ENCODE assay signal across 17 mouse cellular contexts in the genomic region with DNA sequence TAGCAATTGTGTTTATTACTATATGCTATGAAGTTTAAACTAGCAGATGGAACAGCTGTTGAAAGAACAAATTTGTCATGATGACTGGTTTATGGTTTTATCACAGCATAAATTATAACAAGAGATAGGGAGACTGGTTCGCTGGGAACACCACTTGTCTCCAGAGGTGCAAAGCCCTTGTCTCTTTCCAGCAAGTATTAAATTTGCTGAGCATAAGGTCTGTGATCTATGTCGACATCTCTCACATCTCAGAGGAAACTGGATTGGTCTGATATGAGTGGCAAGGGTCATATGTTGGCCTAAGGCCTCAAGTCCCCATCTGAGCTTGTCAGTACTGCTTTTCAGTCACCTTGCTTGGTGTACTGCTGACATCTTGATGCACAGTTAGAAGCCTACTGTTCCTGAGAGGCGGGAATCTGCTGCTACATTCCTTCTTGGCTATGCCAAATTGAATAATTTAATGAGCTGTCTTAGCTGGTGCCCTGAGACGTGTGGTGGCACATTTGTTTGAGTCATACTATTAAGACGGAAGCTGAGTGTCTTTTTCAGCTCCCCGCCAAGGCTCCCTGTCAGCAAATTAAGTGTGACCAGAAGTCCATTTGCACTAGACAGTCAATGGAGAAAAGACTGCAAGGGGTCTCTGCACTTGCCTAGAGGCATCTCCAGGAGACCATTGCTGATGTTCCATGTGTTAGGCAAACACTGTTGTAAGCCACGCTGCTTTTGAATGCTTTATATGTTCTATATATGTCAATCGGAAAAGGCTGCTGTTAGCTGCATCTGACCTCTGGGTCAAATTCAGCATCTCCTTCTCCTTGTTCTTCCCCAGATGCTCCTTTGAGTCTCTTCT.
DNase-seq lines count a peak whose midpoint lies in the region; ATAC-seq and TF ChIP-seq lines count a peak whose summit lies in the region.
"Had no signal": no experiment of that assay in that cellular context is flagged by ENCODE, and none has a peak within 500 bp of the region (broad histone marks: within the 10 kb centered on the region; RNA-seq: fewer than 3 reads in every experiment).

No protein-coding gene starts in this region.

- no peak for TF ChIP-seq EP300 in lung, postnatal 0 days (IDR thresholded peaks at IDR 0.05)

- no peak overlapping the region for H3K4me3 ChIP-seq in cerebellum, adult 2 months (replicated peaks; ENCODE audit: insufficient read depth, low read depth, low read length)
- H3K4me3 ChIP-seq in lung, embryonic 14.5 days (ENCODE audit: low read depth, low read length), result no peak overlapping the region
- no peak overlapping the region for H3K4me3 ChIP-seq in lung, postnatal 0 days (ENCODE audit: low read depth, low read length)
- H3K4me3 ChIP-seq in hindbrain, embryonic 11.5 days (ENCODE audit: low read depth, low read length), result no peak overlapping the region
- H3K4me3 ChIP-seq in midbrain, embryonic 13.5 days (replicated peaks), result no peak overlapping the region
- H3K4me3 ChIP-seq: embryonic facial prominence, embryonic 15.5 days; heart, embryonic 15.5 days; limb, embryonic 12.5 days; liver, embryonic 15.5 days had no signal

- TF ChIP-seq CTCF in cerebellum, adult 2 months (IDR thresholded peaks at IDR 0.05; ENCODE audit: borderline replicate concordance, insufficient read depth, low read depth, low read length), result no peak
- no peak for TF ChIP-seq CTCF in lung, embryonic 14.5 days (IDR thresholded peaks at IDR 0.05; ENCODE audit: low read depth)
- no peak for TF ChIP-seq CTCF in lung, postnatal 0 days (IDR thresholded peaks at IDR 0.05)

- no peak overlapping the region for H3K4me2 ChIP-seq in lung, embryonic 14.5 days
- H3K4me2 ChIP-seq in lung, postnatal 0 days (replicated peaks; ENCODE audit: low read depth, low read length), result no peak overlapping the region
- no peak overlapping the region for H3K4me2 ChIP-seq in hindbrain, embryonic 11.5 days (replicated peaks; ENCODE audit: low read depth, low read length)
- H3K4me2 ChIP-seq in midbrain, embryonic 13.5 days (replicated peaks), result no peak overlapping the region
- H3K4me2 ChIP-seq: embryonic facial prominence, embryonic 15.5 days; heart, embryonic 15.5 days; limb, embryonic 12.5 days; liver, embryonic 15.5 days had no signal

- no peaks in the 10 kb centered on the region for H3K4me1 ChIP-seq in cerebellum, adult 2 months (ENCODE audit: control insufficient read depth, insufficient read depth, low read length)
- no peaks in the 10 kb centered on the region for H3K4me1 ChIP-seq in lung, embryonic 14.5 days (ENCODE audit: insufficient read depth)
- no peaks in the 10 kb centered on the region for H3K4me1 ChIP-seq in lung, postnatal 0 days (ENCODE audit: insufficient read depth, low read depth, low read length)
- H3K4me1 ChIP-seq in hindbrain, embryonic 11.5 days (replicated peaks; ENCODE audit: control insufficient read depth, insufficient read depth, low read length), result no peaks in the 10 kb centered on the region
- 0 out of 2 replicates have a peak, but pooled peaks cover 3% of the 10 kb centered on the region for H3K4me1 ChIP-seq in midbrain, embryonic 13.5 days (replicated peaks)
- H3K4me1 ChIP-seq: heart, embryonic 15.5 days; limb, embryonic 12.5 days; liver, embryonic 15.5 days had no signal

- H3K27ac ChIP-seq in cerebellum, adult 2 months (ENCODE audit: insufficient read depth, low read length), result no peak overlapping the region
- H3K27ac ChIP-seq in lung, embryonic 14.5 days (ENCODE audit: low read depth), result no peak overlapping the region
- H3K27ac ChIP-seq in lung, postnatal 0 days (ENCODE audit: low read length), result no peak overlapping the region
- H3K27ac ChIP-seq in hindbrain, embryonic 11.5 days (ENCODE audit: low read depth, low read length), result no peak overlapping the region
- H3K27ac ChIP-seq in midbrain, embryonic 13.5 days, result no peak overlapping the region
- H3K27ac ChIP-seq: embryonic facial prominence, embryonic 15.5 days; heart, embryonic 15.5 days; limb, embryonic 12.5 days; liver, embryonic 15.5 days had no signal

- H3K9me3 ChIP-seq in lung, embryonic 14.5 days (ENCODE audit: low read depth, low read length), result no peaks in the 10 kb centered on the region
- no peaks in the 10 kb centered on the region for H3K9me3 ChIP-seq in lung, postnatal 0 days (ENCODE audit: low read length)
- no peaks in the 10 kb centered on the region for H3K9me3 ChIP-seq in hindbrain, embryonic 11.5 days (ENCODE audit: control insufficient read depth, low read length)
- no peaks in the 10 kb centered on the region for H3K9me3 ChIP-seq in midbrain, embryonic 13.5 days
- H3K9me3 ChIP-seq: embryonic facial prominence, embryonic 15.5 days; heart, embryonic 15.5 days; limb, embryonic 12.5 days; liver, embryonic 15.5 days had no signal

- no peak for TF ChIP-seq POLR2A in cerebellum, adult 2 months (IDR thresholded peaks at IDR 0.05; ENCODE audit: borderline replicate concordance, insufficient read depth, low read length)

- DNase-seq in cerebellum, adult 9-11 months, result peak; percentile 1
- DNase-seq in cerebellum, adult 2 months, result no peak
- peak; percentile 41 for DNase-seq in lung, embryonic 14.5 days
- DNase-seq in lung, postnatal 0 days (ENCODE audit: low spot score), result no peak
- peak; percentile 8 for DNase-seq in hindbrain, embryonic 11.5 days (ENCODE audit: low spot score)
- no peak for DNase-seq in thymus, postnatal 0 days (ENCODE audit: low spot score)
- no peak for DNase-seq in kidney, adult 11 months
- DNase-seq: cerebellum, postnatal 36 days; kidney, adult 18-20 months; kidney, postnatal 36 days; layer of hippocampus, postnatal 36 days; thymus, postnatal 36 days had no signal

- no peaks in the 10 kb centered on the region for H3K27me3 ChIP-seq in cerebellum, adult 2 months (ENCODE audit: control insufficient read depth, insufficient read depth, low read length)
- no peaks in the 10 kb centered on the region for H3K27me3 ChIP-seq in lung, embryonic 14.5 days (ENCODE audit: insufficient read depth, low read length)
- no peaks in the 10 kb centered on the region for H3K27me3 ChIP-seq in lung, postnatal 0 days (replicated peaks; ENCODE audit: insufficient read depth, low read length)
- H3K27me3 ChIP-seq in hindbrain, embryonic 11.5 days (ENCODE audit: control insufficient read depth, insufficient read depth, low read length), result no peaks in the 10 kb centered on the region
- H3K27me3 ChIP-seq in midbrain, embryonic 13.5 days, result no peaks in the 10 kb centered on the region
- H3K27me3 ChIP-seq: embryonic facial prominence, embryonic 15.5 days; heart, embryonic 15.5 days; liver, embryonic 15.5 days had no signal

- H3K9ac ChIP-seq in lung, embryonic 14.5 days, result no peak overlapping the region
- no peak overlapping the region for H3K9ac ChIP-seq in lung, postnatal 0 days (replicated peaks; ENCODE audit: low read depth)
- no peak overlapping the region for H3K9ac ChIP-seq in hindbrain, embryonic 11.5 days (ENCODE audit: low read depth, low read length)
- no peak overlapping the region for H3K9ac ChIP-seq in midbrain, embryonic 13.5 days (replicated peaks)
- H3K9ac ChIP-seq: embryonic facial prominence, embryonic 15.5 days; heart, embryonic 15.5 days; limb, embryonic 12.5 days; liver, embryonic 15.5 days had no signal

- no peaks in the 10 kb centered on the region for H3K36me3 ChIP-seq in lung, embryonic 14.5 days (ENCODE audit: insufficient read depth)
- H3K36me3 ChIP-seq in lung, postnatal 0 days (ENCODE audit: insufficient read depth, low read length), result no peaks in the 10 kb centered on the region
- no peaks in the 10 kb centered on the region for H3K36me3 ChIP-seq in hindbrain, embryonic 11.5 days (ENCODE audit: control insufficient read depth, insufficient read depth, low read length)
- H3K36me3 ChIP-seq in midbrain, embryonic 13.5 days, result no peaks in the 10 kb centered on the region
- H3K36me3 ChIP-seq: embryonic facial prominence, embryonic 15.5 days; heart, embryonic 15.5 days; limb, embryonic 12.5 days; liver, embryonic 15.5 days had no signal

- 19% methylated on average over 8 of the region's 8 CpGs for WGBS in cerebellum, adult 2 months
- WGBS in lung, embryonic 14.5 days, result 43% methylated on average over 8 of the region's 8 CpGs
- WGBS in lung, postnatal 0 days, result 40% methylated on average over 8 of the region's 8 CpGs
- WGBS in hindbrain, embryonic 11.5 days, result 48% methylated on average over 8 of the region's 8 CpGs
- 51% methylated on average over 8 of the region's 8 CpGs for WGBS in midbrain, embryonic 13.5 days

- peak; percentile 68 for ATAC-seq in lung, embryonic 14.5 days (ENCODE audit: insufficient read depth)
- ATAC-seq in lung, postnatal 0 days, result no peak
- ATAC-seq in hindbrain, embryonic 11.5 days (ENCODE audit: low FRiP score), result peak; percentile 68
- peak; percentile 30; the same call in 1 of the 2 replicates for ATAC-seq in midbrain, embryonic 13.5 days

Comparison
In these comparisons a context has a peak if more than half of its experiments do, and no peak if none do; other contexts are left out.
1. DNase-seq: peak in cerebellum, adult 9-11 months (single experiment), lung, embryonic 14.5 days (single experiment) and hindbrain, embryonic 11.5 days (single experiment); none in cerebellum, adult 2 months (0 of 2), lung, postnatal 0 days (single experiment), thymus, postnatal 0 days (single experiment) and kidney, adult 11 months (single experiment).